ENCODE assay signal across 19 mouse cellular contexts in genomic region chr15:12916314-12916815, GRCm38 (mm10).
DNase-seq lines count a peak whose midpoint lies in the region; ATAC-seq and TF ChIP-seq lines count a peak whose summit lies in the region.
"Had no signal": no experiment of that assay in that cellular context is flagged by ENCODE, and none has a peak within 500 bp of the region (broad histone marks: within the 10 kb centered on the region; RNA-seq: fewer than 3 reads in every experiment).

No protein-coding gene starts in this region.

- 0 out of 2 replicates have a peak, but pooled peaks have one; percentile 18 for ATAC-seq in forebrain, embryonic 14.5 days
- no peak for ATAC-seq in forebrain, embryonic 11.5 days (replicated peaks; ENCODE audit: low FRiP score)
- ATAC-seq in hindbrain, postnatal 0 days = peak; percentile 59; the same call in 1 of the 2 replicates
- ATAC-seq in hindbrain, embryonic 13.5 days (ENCODE audit: low FRiP score) = no peak
- ATAC-seq: inflammation-experienced regulatory T-cells, adult 6 months; intestine, postnatal 0 days had no signal

- no peak for DNase-seq in forebrain, embryonic 14.5 days (ENCODE audit: low spot score)
- DNase-seq in forebrain, embryonic 11.5 days (ENCODE audit: low spot score) = no peak
- no peak for DNase-seq in hindbrain, postnatal 0 days (ENCODE audit: low spot score)
- DNase-seq in ES-E14 (ENCODE audit: low read depth, low spot score) = peak; percentile 17
- DNase-seq in gastrocnemius, adult 8-10 months (ENCODE audit: low spot score in 2 of 2) = no peak
- no peak for DNase-seq in thymus, postnatal 14 days
- DNase-seq: adrenal gland, postnatal 10 days; cerebellum, adult 11-12 months; cerebellum, adult 9-10 months; cerebellum, postnatal 25 days; gastrocnemius, postnatal 10 days; heart, adult 18-20 months had no signal

- H3K4me3 ChIP-seq in forebrain, embryonic 14.5 days (ENCODE audit: low read depth, low read length) = no peak overlapping the region
- no peak overlapping the region for H3K4me3 ChIP-seq in forebrain, embryonic 11.5 days (ENCODE audit: low read depth, low read length)
- H3K4me3 ChIP-seq in hindbrain, postnatal 0 days (ENCODE audit: low read length) = no peak overlapping the region
- H3K4me3 ChIP-seq in hindbrain, embryonic 13.5 days = no peak overlapping the region
- H3K4me3 ChIP-seq in ES-E14 (ENCODE audit: insufficient read depth in 1 of 2, low read depth in 1 of 2, low read length in 2 of 2, poor library complexity in 1 of 2, severe bottlenecking in 1 of 2) = no peak overlapping the region
- H3K4me3 ChIP-seq: embryonic facial prominence, embryonic 12.5 days; hindbrain, embryonic 10.5 days; hindbrain, embryonic 15.5 days had no signal

- no peak overlapping the region for H3K27ac ChIP-seq in forebrain, embryonic 14.5 days (ENCODE audit: low read depth, low read length)
- no peak overlapping the region for H3K27ac ChIP-seq in forebrain, embryonic 11.5 days (ENCODE audit: low read depth, low read length)
- no peak overlapping the region for H3K27ac ChIP-seq in hindbrain, postnatal 0 days
- no peak overlapping the region for H3K27ac ChIP-seq in hindbrain, embryonic 13.5 days
- no peak overlapping the region for H3K27ac ChIP-seq in ES-E14 (ENCODE audit: insufficient read depth, low read depth, low read length, poor library complexity, severe bottlenecking)
- H3K27ac ChIP-seq: embryonic facial prominence, embryonic 12.5 days; hindbrain, embryonic 10.5 days; hindbrain, embryonic 15.5 days had no signal

- H3K9me3 ChIP-seq in forebrain, embryonic 14.5 days (replicated peaks; ENCODE audit: control insufficient read depth, low read length) = no peaks in the 10 kb centered on the region
- H3K9me3 ChIP-seq in forebrain, embryonic 11.5 days (ENCODE audit: control insufficient read depth, low read length) = no peaks in the 10 kb centered on the region
- no peaks in the 10 kb centered on the region for H3K9me3 ChIP-seq in hindbrain, postnatal 0 days (ENCODE audit: low read length)
- no peaks in the 10 kb centered on the region for H3K9me3 ChIP-seq in hindbrain, embryonic 13.5 days
- H3K9me3 ChIP-seq in ES-E14 (ENCODE audit: control insufficient read depth, insufficient read depth, low read depth, low read length) = no peaks in the 10 kb centered on the region
- H3K9me3 ChIP-seq: embryonic facial prominence, embryonic 12.5 days; hindbrain, embryonic 10.5 days; hindbrain, embryonic 15.5 days had no signal

- no peak overlapping the region for H3K4me2 ChIP-seq in forebrain, embryonic 14.5 days (ENCODE audit: low read length)
- H3K4me2 ChIP-seq in forebrain, embryonic 11.5 days (ENCODE audit: low read depth, low read length, severe bottlenecking) = no peak overlapping the region
- H3K4me2 ChIP-seq in hindbrain, postnatal 0 days (ENCODE audit: low read depth, low read length) = no peak overlapping the region
- no peak overlapping the region for H3K4me2 ChIP-seq in hindbrain, embryonic 13.5 days
- H3K4me2 ChIP-seq: embryonic facial prominence, embryonic 12.5 days; heart, embryonic 11.5 days; hindbrain, embryonic 15.5 days had no signal

- 75% methylated on average over 10 of the region's 10 CpGs for WGBS in forebrain, embryonic 14.5 days
- WGBS in forebrain, embryonic 11.5 days = 88% methylated on average over 10 of the region's 10 CpGs
- 65% methylated on average over 10 of the region's 10 CpGs for WGBS in hindbrain, postnatal 0 days
- WGBS in hindbrain, embryonic 13.5 days = 79% methylated on average over 10 of the region's 10 CpGs

- no peaks in the 10 kb centered on the region for H3K27me3 ChIP-seq in forebrain, embryonic 14.5 days (replicated peaks; ENCODE audit: control insufficient read depth, insufficient read depth, low read length)
- no peaks in the 10 kb centered on the region for H3K27me3 ChIP-seq in forebrain, embryonic 11.5 days (ENCODE audit: control insufficient read depth, insufficient read depth, low read length)
- H3K27me3 ChIP-seq in hindbrain, postnatal 0 days (ENCODE audit: insufficient read depth, low read length) = no peaks in the 10 kb centered on the region
- H3K27me3 ChIP-seq in hindbrain, embryonic 13.5 days = no peaks in the 10 kb centered on the region
- H3K27me3 ChIP-seq: embryonic facial prominence, embryonic 12.5 days; hindbrain, embryonic 15.5 days had no signal

- H3K36me3 ChIP-seq in forebrain, embryonic 14.5 days (ENCODE audit: control insufficient read depth, insufficient read depth, low read length) = peaks cover 67% of the 10 kb centered on the region
- H3K36me3 ChIP-seq in forebrain, embryonic 11.5 days (ENCODE audit: control insufficient read depth, insufficient read depth, low read length) = peaks cover 8% of the 10 kb centered on the region; the same call in 1 of the 2 replicates
- peaks cover 39% of the 10 kb centered on the region for H3K36me3 ChIP-seq in hindbrain, postnatal 0 days (ENCODE audit: insufficient read depth, low read length)
- H3K36me3 ChIP-seq in hindbrain, embryonic 13.5 days = peaks cover 73% of the 10 kb centered on the region
- peaks cover 43% of the 10 kb centered on the region for H3K36me3 ChIP-seq in ES-E14 (ENCODE audit: control insufficient read depth, insufficient read depth, low read length, poor library complexity, severe bottlenecking)

- in situ Hi-C loops in ES-E14 (cut with MboI; ENCODE audit: low sequenced_read_pairs in 2 of 2, unreplicated experiment in 2 of 2) = no loop called here

- H3K9ac ChIP-seq in forebrain, embryonic 14.5 days (ENCODE audit: low read length) = no peak overlapping the region
- H3K9ac ChIP-seq in forebrain, embryonic 11.5 days (ENCODE audit: low read length) = no peak overlapping the region
- no peak overlapping the region for H3K9ac ChIP-seq in hindbrain, postnatal 0 days (replicated peaks; ENCODE audit: low read length)
- no peak overlapping the region for H3K9ac ChIP-seq in hindbrain, embryonic 13.5 days
- H3K9ac ChIP-seq in ES-E14 (ENCODE audit: insufficient read depth, low read depth, low read length, poor library complexity, severe bottlenecking) = no peak overlapping the region
- H3K9ac ChIP-seq: embryonic facial prominence, embryonic 12.5 days; hindbrain, embryonic 15.5 days had no signal

- no peaks in the 10 kb centered on the region for H3K4me1 ChIP-seq in forebrain, embryonic 14.5 days (ENCODE audit: control insufficient read depth, insufficient read depth, low read length)
- H3K4me1 ChIP-seq in forebrain, embryonic 11.5 days (replicated peaks; ENCODE audit: control insufficient read depth, insufficient read depth, low read length) = no peaks in the 10 kb centered on the region
- no peaks in the 10 kb centered on the region for H3K4me1 ChIP-seq in hindbrain, postnatal 0 days (ENCODE audit: insufficient read depth, low read length)
- H3K4me1 ChIP-seq in hindbrain, embryonic 13.5 days (replicated peaks) = 0 out of 2 replicates have a peak, but pooled peaks cover 4% of the 10 kb centered on the region
- H3K4me1 ChIP-seq in ES-E14 (ENCODE audit: control insufficient read depth in 2 of 2, insufficient read depth in 2 of 2, low read length in 2 of 2, poor library complexity in 1 of 2) = peaks cover 4 to 5% of the 10 kb centered on the region in 2 experiments; a peak in 2 of 4 replicates
- H3K4me1 ChIP-seq: embryonic facial prominence, embryonic 12.5 days; hindbrain, embryonic 10.5 days; hindbrain, embryonic 15.5 days had no signal

- TF ChIP-seq CTCF in hindbrain, postnatal 0 days (IDR thresholded peaks at IDR 0.05; ENCODE audit: low read depth) = no peak

TF ChIP-seq in ES-E14, 5 proteins besides CTCF, POLR2A, EP300 and RAD21:
- TF ChIP-seq CHD2 (IDR thresholded peaks at IDR 0.05; ENCODE audit: low read depth, low read length) = no peak
- TF ChIP-seq ZC3H11A (IDR thresholded peaks at IDR 0.05; ENCODE audit: borderline replicate concordance, low read depth, low read length) = no peak
- no peak for TF ChIP-seq MAFK (IDR thresholded peaks at IDR 0.05; ENCODE audit: insufficient read depth, low read depth, low read length)
- TF ChIP-seq HCFC1 (IDR thresholded peaks at IDR 0.05; ENCODE audit: borderline replicate concordance, insufficient read depth, low read length) = no peak
- TF ChIP-seq ZNF384 (IDR thresholded peaks at IDR 0.05; ENCODE audit: low read depth, low read length) = no peak

Comparison
In these comparisons a context has a peak if more than half of its experiments do, and no peak if none do; other contexts are left out.
1. ATAC-seq: peak in forebrain, embryonic 14.5 days (single experiment) and hindbrain, postnatal 0 days (single experiment); none in forebrain, embryonic 11.5 days (single experiment) and hindbrain, embryonic 13.5 days (single experiment).